Mouse (Mus musculus): Measurements from ENCODE around the gene Foxn4.
A peak's percentile ranks its signal among the peaks of the same experiment; 100 is the strongest.

The Foxn4 gene

DNA sequence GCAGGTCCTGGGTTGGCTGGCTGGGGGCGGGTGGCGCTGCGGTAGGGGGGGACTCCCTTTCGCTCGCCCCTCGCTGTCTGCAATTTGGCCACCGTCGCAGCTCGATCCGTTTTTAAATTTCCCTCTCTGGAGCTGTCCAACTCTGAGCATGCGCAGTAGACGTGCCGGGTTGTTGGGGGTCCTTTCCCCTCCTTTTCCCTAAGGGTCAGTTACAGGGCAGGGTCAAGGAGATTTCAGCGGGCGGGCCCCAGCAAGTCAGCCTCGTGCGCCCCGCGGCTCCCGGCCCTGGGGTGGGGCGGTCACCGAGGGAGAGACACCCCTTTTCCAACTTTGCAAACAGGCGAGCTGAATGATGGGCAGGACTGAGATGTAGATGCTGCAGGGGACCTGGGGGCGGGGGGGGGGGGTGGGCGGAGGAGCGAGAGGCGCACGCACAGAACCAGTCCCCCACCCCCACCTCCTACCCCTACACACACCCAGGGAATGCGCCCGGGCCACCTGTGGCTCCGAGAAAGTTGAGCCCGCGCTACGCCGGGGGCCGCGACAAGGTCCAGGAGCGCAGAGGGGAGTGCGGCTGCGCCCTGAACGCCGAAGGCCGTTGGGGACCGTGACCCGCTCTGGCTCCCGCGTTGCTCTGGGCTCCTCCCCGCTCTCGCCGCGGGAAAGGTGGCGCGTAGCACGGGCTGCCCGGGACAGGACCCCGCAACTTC is at the start of gene Foxn4:
TSS of gene Foxn4 (minus strand) at position 115 of the 710 bp plus-strand sequence.
- DNase-seq (ENCODE audit: low spot score) = no peak

DNA sequence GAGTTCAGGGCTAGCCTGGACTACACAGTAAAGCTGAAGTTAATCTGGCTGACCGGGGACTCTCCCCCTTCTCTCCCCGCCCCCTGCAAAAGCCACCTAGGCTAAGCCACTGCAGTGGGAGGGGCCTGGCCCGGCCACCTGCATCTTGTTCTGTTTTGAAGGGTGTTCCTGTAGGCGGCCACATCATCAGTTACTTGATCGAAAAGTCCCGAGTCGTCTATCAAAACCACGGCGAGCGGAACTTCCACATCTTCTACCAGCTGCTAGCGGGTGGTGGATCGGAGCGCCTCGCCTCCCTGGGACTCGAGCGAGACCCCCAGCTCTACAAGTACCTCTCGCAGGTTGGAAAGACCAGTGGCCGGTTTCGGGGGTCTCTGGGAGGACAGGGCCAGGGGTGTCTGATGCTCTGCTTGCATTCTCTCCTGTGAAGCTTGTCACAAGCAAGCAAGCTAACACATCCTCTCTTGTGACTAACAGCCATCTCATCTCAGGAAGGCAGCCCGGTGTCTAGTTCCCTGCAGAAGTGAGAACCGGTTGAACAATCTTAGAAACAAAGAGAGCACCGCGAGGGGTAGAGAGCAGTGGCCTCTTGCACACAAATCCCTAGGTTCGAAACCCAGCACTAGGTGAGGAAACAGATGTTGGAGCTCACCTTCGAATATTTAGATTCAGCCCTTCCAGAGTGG is 49.6 kb upstream of the Foxn4 start:
- DNase-seq (ENCODE audit: low spot score) = no peak

DNA sequence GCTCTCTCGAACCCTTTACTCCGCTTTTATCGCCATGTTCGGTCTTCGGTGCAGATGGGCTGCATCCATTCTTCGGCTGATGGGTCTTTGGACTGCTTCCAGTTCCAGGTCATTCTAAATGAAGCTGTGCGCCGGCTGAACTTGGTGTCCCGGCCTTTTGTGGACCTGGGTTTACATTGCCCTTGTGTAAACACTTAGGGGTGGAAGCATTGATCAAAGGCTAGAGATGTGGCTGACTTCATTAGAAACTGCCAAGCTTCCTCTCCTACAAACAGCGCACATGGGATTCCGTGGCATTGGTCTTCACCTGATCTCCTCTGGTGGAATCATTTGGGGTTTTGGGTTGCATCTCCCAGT is 36.1 kb upstream of the Foxn4 start:
- no peak for DNase-seq (ENCODE audit: low spot score)

DNA sequence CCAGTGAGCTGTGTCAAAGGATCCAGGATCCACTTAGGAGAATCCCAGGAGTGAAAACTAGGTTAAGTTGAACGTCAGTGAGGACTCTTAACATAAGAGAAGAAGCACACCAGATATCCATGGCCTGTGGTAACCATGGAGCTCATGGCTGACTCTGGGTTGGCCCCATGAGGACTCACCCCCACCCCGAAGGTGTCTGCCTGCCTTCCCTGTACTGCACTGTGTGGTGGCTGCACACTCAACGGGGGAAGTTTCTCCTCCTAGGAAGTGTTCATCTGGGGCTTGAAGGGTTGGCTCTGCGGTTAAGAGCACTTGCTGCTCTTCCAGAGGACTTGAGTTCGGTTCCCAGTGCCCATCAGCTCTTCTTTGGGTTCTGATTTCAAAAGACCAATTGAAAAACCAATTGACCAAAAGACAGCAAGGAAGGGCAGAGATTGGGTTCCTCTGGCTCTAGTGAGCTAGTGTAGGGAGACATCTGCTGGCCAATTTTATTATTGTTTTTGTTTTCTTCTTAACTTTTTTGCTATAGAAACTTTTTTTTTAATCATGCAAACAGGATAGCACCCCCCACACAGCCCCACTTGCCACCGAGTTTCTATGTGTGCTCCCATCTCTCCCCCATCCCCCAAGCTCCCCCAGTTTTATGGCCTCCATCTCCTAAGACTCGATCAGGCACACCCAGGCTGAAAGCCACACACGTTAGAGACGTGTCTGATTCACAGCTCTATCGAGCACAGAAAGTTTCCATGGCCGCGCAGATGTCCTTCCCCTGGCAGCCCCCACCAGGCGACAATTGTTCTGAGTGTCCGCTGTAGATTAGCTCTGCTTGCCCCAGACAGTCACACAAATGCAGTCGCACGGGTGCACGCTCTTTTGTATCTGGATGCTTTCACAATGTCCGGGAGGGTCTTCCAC is 35.4 kb upstream of the Foxn4 start:
- DNase-seq (ENCODE audit: low spot score) = peak; percentile 17

DNA sequence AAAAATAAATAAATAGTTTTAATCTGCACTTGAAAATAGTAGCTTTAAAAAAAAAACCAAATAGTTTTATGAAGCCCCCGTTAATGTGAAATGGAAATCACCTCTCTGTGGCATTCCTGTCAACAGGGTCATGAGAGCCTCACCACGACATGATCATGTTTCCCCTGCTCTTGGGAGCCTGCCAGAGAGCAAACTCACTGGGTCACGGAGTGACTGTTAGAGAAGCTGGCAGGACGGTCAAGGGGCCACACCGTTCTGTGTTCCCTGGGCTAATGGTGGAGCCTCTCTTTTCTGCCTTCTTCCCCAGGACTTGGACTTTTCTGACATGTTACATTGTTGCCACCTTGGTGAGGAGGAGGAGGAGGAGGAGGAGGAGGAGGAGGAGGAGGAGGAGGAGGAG is 32.9 kb upstream of the Foxn4 start:
- no peak for DNase-seq (ENCODE audit: low spot score)

DNA sequence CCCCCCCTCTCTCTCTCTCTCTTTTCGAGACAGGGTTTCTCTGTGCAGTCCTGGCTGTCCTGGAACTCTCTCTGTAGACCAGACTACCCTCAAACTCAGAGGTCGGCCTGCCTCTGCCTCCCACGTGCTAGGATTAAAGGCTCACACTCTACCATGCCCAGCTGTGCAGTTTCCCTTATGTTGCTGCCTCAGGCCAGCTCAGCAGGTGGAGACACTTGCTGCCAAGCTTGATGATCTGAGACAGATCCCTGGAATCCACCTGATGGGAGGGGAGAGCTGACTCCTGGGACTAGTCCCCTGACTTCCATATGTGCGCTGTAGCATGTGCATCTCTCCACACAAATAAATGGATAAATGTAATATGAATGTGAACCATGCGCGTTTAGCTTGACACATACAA is 29.6 kb upstream of the Foxn4 start:
- DNase-seq (ENCODE audit: low spot score) = no peak

DNA sequence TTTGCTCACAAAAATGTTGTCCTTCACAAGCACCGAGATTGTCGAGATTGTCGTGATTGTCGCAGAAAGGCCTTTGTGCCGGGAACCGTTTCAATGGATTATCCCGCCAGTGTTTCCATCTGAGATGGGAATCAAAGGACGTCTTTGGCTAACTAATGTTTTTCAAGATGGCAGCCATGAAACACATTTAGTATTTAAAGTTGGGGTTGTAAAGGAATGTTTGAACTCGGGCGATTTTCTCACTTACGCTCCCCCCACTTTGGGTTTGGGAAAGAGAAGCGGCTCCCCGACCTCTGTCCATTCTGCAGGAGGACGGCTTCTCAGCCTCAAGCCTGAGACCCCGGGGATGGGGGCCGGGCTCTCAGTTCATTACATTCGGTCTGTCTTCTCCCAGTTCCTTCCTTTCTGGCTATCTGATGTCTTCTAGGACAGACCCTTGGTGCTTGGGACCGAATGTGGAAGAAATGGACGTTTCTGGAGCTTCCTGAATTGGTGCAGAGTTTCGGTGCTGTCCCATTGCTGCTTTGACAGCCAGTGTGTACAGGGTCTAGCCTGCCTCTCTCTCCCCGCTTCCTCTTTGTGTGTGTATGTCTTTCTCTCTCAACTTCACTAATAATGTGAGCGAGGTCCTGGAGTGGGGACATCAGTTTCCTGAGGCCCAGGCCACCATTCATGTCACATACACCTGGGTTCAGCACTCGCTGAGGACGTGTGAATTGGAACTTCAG is 26.4 kb upstream of the Foxn4 start:
- no peak for DNase-seq (ENCODE audit: low spot score)

DNA sequence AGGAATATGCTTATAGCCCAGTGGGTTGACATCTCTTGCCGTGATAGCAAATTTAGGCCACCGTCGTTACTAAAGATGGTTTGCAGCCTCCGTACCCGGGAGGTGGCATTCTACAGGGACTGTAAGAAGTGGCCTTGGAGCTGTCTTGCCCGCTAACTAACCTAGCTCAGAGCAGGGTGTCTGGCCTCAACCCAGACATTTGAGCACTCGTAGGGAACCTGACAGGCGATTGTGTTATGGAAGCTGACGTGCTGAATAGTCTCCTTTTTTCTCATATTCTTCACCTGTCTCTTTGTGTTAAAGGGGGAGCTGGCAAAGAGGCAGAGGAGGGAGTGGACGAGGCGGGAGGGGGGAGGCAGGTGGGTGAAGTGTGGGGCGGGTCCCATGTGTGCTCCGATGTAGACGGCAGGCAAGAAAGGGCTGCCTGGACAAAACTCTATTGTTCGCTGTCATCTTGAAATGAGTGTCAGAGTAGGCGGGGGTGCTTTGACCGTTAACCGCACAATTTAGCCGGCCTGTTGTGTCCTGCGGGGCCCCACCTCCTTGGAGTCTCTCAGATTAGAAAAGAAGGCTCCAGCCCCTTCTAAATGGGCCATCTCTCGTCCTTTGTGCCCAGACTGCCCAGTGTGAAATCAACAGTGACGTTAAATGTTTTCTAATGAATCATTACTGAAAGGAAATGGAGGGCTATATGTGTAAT is 25.7 kb upstream of the Foxn4 start:
- no peak for DNase-seq (ENCODE audit: low spot score)

DNA sequence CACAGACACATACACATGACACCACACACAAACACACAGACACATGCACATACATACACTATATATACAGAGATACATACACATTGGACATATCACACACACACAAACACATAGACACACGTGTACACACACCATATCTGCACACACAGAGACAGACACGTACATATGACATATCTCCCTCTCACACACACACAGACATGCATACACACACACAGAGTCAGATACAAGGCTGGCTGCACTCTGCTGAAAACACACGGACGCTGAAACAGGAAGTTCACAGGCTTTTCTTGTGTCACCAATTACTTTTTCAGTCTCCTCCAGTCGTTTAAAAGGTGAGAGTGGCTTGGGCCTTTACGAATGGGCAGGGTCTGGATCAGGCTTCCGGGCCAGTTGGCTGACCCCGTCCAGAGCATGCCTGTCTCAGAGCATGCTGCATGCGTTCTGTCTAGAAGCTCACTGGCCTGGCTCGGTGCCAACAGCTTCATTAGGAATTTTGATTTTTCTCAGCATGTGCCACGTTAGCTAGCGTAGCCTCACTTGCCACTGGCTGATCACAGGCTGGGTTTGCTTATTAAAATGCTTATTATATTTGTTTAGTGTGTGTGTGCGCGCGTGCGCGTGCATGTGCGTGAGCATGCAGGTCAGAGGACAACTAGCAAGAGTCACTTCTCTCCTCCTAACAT is 24.7 kb upstream of the Foxn4 start:
- no peak for DNase-seq (ENCODE audit: low spot score)

DNA sequence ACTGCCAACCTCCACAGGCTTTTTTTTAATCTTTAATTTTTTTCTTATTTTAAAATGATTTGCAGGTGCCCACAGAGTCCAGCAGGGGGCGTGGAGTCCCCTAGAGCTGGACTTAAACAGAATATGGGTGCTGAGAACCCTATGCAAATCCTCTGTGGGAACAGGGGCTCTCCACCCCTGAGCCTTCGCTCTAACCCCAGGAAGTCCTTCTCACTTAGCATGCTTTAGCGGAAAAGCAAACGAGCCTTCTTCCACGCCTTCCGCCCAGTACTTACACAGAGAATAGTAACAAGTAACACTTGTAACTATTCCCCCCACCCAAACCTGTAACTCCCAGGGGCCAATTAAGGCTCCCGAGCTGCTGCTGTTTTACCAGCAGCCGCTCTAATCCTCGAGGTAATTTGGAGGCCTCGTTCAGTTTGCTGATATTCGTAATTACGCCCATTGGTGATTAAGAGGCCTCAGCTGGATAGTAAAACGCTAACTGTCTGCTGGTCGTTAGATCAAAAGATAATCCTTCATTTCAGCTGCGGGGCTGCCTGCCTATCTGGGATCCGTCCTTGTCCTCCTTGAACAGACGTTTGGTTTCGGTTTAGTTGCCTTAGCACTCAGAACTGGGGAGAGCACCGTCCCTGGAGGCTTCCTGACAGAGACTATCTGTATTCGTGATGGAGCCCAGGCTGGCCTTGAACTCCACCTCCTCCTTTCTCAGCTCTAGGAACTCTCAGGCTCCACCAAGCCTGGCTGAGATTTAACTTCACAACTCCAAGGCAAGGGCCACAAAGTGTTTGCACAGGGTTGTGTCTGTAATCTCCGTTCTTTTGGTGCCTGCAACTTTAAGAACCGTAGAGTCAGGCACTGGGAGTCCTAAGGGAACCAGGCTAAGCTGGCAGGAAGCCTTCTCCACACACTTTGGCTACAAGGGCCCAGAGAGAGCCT is 23.4 kb upstream of the Foxn4 start:
- DNase-seq (ENCODE audit: low spot score) = no peak

DNA sequence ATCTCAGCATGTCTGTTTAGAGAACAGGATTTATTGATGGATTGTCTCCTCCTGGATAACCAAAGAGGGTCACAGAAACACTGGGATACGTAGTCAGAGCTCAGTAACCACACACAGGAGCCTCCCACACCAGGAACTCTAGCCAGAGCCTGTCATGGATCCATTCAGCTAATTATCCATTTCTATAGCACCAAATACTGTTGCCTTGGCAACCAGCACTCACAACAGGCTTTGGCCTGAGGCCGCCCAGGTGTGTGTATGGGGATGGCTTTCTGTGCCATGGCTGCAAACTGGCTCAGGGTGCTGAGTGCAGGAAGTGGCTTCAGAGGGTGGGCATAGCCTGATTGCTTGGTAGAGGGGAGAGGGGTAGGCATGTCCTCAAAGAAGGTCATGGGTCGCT is 16.4 kb upstream of the Foxn4 start:
- DNase-seq (ENCODE audit: low spot score) = no peak

DNA sequence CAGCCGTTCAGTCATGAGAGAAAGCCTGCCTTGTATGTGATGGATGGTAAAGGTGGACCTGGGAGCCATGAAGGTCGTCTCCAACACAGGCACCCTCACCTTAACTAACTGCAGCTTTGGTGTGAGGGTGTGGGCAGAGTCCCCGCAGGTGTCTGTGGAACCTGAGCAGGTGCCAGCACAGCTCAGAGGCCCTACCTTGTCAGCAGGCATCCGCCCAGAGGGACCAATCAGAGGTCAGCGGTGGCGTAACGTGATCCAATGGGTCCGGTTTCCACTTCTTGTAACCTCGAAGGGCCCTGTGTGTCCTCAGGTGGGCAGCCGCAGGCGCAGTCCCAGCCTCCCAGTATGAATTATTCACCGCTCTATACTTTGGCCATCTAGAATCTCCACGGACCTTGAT is 15.3 kb upstream of the Foxn4 start, which contains the start of gene Myo1h:
TSS of gene Myo1h (plus strand) at position 293 of the 400 bp plus-strand sequence.
- DNase-seq (ENCODE audit: low spot score) = no peak

DNA sequence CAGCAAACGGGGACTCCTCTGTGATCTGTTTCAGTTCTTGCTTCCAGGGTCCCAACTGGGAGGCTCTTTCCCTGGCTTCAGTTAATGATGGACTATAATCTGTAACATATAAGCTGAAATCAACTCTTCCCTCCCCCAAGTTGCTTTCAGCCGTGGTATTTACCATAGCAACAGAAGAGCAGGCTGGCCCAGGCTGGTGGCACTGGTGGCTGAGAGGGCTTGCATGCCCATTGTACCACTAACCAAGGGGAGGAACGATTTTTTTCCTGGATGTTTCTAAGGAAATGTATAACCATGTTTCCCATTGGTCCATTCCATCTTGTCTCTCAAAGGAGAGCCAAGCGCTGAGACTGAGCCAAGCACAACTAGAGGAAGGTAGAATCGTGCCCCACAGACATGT is 14.8 kb upstream of the Foxn4 start:
- no peak for DNase-seq (ENCODE audit: low spot score)

DNA sequence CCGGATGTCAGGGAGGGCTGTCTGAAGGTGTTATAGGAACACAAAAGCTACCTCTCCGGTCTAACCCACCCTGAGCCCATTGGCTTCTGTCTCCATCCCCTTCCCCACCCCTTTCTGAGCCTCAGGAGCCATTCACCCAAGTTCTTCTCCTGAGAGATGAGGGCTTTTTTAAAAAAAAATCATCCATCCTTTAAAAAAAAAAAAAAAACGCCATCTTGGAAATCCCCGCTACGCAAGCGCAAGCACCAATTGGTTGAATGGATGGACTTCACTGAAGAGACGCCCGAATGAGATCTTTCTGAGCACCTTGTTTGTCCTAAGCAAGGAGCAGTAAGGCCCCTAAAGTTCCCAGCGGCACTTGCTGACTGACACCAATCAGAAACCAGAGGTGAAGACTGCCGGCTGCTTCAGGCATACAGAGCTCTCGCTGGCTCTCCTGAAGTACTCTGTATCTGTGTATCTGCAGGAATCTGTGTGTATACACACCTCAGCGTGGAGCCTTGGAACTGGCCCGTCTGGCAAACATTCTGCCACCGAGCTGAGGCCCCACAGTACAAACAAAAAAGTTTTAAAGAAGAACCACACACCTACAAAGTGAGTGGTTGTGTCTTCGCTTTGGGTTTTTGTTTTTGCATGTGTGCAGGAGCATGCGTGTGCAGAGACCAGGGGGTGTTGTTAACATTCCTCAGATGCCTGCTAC is 13.4 kb upstream of the Foxn4 start:
- no peak for DNase-seq (ENCODE audit: low spot score)

DNA sequence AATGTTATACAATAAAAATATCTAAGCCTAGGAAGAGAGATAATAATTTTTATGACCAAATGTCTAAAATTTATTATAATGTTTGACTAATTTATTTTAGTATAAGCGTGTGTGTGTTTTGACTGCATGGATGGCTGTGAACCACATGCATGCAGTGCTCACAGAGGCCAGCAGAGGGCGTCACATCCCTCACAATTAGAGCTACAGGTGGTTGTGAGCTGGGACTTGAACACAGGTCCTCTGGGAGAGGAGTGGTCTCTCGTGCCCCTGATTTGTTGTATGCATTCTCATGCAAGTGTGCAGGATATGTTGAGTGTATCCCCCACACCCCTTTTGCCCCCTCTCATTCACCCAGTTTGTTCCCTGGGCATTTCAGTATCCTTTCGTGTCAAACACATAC is 12.5 kb upstream of the Foxn4 start:
- DNase-seq (ENCODE audit: low spot score) = no peak

DNA sequence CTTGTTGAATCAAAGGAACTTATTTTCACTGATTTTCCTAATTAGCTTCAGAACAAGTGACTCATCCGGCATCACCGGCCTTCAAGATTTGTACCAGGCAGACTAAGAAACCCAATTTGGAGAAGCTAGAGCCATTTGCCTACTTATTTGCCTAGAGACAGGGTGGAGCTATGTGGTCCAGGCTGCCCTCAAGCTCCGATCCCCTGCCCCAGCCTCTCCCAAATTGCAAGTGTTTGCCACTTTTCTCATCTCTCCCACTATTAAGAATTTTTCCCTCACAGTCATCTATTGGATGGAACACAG is 11.7 kb upstream of the Foxn4 start:
- peak; percentile 22 for DNase-seq (ENCODE audit: low spot score)

DNA sequence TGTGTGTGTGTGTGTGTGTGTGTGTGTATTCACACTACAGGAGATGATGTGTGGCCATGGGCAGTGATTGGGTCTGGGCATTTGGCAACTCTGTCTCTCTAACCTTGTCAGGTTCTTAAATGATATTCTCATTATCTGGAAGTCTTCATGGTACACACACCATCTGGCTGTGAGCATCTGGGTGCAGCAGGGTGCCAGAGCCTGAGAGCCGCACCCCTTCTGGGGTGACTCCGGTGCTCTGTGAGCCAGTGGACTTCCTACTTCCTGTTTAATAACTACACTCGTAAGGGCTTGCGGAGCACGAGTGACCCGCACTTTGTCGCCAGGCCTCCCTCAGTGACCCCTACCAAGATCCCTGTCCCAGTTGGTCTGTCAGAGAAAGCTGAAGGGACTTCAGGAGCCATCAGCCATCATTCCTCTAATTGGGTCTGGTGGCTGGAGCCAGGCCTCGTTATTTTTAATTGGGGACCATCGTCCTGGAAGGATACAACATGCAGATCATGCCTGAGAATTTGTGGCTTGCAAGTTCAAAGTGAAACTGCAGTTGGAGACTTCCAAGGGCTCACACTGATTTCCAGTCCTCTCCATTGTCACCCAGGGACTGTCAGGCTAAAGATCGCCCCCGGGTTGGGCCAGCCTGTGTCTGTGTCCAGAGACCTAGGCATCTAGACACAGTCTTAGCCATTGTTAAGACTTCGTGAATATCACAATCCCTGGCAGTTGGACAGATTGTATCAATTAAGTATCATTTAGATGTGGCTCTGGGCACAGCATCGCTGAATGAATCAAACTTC is 11.2 kb upstream of the Foxn4 start:
- DNase-seq (ENCODE audit: low spot score) = no peak

DNA sequence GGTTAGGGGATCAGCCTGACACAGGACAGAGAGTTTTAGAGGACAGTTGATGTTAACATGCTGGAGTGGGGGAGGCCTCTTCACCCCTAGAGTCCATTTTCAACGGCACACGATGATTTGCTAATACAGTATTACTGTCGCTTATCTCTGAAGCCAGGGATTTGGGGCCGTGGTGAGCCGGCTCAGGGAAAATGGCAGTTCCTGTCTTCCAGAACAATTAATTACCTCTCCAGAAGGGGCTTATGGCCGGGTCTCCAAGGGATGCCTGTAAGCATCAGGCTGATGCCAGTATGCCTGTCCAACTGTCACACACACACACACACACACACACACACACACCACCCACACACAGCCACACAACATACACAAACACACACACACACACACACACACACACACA is 8.7 kb upstream of the Foxn4 start:
- DNase-seq (ENCODE audit: low spot score) = no peak

Data from layer of hippocampus, adult 9-10 months (tissue).